Mouse (Mus musculus): Measurements from ENCODE around the gene Cox14.
"Not testable (repeated sequence)": the region's sequence is repeated elsewhere in the genome, so short reads cannot be mapped to it uniquely, and the experiment has no call there.

The Cox14 gene

DNA sequence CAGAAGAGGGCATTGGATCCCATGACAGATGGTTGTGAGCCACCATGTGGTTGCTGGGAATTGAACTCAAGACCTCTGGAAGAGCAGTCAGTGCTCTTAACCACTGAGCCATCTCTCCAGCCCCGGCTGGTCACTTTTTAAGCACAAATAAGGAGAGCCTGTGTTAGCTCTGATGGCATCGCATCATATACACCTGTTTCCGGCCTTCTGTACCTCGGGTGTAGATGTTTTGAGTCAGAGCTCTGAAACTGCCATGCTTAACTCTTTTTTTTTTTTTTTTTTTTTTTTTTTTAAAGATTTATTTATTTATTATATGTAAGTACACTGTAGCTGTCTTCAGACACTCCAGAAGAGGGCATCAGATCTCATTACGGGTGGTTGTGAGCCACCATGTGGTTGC is 1.6 kb downstream of the Cox14 start:
- not testable (repeated sequence) for DNase-seq (ENCODE audit: low read depth, low spot score)

DNA sequence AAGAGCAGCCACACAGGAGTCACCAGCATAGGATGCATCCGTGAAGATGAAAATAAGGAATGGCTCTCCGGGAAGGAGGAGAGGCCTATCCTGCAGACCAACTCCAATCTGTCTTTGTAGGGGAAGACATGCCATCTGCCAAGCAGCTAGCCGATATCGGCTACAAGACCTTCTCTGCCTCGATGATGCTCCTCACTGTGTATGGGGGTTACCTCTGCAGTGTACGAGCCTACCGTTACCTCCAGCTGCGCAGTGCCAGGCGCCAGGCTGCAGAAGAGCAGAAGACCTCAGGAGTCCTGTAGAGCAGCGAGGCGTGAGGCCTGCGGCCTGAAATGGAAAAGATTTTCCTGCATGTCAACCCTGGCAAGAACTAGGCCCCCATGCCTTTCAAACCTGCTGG is 2.1 kb downstream of the Cox14 start:
- DNase-seq (ENCODE audit: low read depth, low spot score): no peak

DNA sequence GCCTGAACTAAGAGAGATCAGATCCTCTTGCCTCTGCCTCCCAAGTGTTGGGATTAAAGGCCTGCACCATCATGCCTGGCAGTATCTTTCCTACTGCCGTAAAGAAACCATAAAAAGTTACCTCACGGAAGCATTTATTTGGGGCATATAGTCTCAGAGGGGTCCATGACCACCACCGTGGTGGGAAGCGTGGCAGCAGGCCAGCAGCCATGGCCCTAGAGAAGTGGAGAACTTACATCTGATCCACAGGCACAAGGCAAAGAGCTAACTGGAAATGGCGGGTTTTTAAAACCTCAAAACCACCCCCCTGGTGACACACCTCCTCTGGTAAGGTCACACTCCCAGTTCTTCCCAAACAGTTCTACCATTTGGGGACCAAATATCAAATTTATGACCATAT is 2.8 kb downstream of the Cox14 start:
- no peak for DNase-seq (ENCODE audit: low read depth, low spot score)

DNA sequence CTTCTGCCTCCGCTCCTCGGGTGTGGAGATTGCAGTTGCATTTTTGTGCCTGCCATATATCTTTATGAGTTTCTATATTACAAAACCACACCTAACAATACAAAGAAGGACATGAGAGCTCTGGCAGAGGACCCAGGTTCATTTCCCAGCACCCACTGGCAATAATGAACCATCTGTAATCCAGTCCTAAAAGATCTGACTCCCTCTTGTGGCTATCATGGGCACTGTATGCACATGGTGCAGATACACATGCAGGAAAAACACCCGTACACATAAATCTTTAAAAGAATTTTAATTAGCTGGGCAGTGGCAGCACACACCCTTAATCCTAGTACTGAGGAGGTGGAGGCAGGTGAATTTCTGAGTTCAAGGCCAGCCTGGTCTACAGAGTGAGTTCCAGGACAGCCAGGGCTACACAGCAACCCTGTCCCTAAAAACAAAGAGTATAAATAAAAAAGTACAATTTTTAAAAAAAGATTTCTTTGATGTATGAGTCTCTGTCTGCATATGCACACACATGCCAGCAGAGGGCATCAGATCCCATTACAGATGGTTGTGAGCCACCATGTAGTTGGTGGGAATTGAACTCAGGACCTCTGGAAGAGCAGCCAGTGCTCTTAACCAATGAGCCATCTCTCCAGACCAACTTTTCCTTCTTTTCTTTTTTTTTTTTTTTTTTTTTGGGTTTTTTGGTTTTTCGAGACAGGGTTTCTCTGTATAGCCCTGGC is 3.8 kb downstream of the Cox14 start:
- peak; percentile 59 for DNase-seq (ENCODE audit: low read depth, low spot score)

DNA sequence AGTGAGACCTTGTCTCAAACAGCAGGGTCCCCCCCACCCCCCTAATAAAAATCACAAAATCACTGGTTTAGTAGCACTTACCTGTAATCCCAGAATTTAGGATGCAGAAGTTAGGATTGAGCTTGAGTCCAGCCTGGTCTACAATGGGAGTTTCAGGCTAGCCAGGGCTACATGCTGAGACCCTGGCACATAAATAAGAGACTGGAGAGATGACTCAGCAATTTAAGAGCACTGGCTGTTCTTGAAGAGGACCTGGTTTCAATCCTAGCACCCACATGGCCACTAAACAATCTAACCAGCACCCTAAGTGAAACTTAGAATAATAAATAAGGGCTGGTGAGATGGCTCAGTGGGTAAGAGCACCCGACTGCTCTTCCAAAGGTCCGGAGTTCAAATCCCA is 5.7 kb downstream of the Cox14 start:
- no peak for DNase-seq (ENCODE audit: low read depth, low spot score)

DNA sequence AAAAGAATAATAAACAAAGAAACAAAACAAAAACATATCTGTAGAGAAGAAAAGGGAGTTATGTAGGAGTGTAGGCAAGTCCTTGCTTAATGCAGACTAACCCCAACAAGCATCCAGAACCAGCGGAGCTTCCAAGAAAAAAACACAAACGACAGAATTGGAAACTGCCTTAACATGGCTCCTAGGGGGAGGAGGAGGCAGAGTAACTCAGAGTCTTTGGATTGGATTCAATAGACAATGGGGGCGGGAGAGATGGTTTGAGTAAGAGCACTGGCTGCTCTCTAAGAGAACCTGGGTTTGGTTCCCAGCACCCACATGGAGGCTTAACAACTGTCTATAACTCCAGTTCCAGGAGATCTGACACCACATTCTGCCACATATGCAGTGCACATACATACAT is 6.3 kb downstream of the Cox14 start:
- no peak for DNase-seq (ENCODE audit: low read depth, low spot score)

DNA sequence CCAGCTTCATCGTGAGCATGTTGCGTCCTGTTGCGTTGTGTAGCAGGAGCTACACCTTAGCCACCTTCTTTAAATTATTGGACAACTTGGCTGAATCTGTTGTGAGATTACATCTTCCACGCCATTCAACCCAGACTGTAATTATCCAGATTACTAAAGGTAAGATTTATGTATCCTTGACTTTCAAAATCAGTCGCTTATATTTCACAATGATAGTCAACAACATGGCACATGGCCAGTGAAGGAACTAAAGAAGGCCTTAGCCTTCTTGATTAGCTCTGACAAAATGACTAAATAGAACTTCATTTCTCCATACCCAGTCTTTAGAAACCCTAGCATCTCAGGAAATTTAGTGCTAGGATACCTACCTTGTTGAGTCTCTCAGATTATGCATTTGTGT is 7.8 kb downstream of the Cox14 start:
- no peak for DNase-seq (ENCODE audit: low read depth, low spot score)

DNA sequence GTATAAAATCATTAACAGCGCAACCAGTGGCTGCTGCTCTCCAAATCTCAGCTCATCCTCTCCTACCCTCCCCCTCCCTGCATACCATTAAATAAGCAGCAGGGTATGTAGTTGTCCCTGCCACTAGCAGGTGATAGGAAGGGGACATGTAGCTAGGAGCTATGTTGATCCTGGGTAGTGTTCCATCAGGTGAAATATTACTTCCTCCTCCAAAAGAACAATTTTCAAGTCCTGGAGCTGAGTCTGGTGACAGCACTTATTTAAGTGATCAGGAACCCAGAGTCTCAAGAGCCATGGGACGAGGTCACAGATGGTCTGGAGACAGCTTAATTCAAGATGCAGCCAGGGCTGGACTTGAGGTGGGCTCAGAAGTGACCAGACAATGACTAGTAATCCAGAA is 10.2 kb downstream of the Cox14 start:
- no peak for DNase-seq (ENCODE audit: low read depth, low spot score)

DNA sequence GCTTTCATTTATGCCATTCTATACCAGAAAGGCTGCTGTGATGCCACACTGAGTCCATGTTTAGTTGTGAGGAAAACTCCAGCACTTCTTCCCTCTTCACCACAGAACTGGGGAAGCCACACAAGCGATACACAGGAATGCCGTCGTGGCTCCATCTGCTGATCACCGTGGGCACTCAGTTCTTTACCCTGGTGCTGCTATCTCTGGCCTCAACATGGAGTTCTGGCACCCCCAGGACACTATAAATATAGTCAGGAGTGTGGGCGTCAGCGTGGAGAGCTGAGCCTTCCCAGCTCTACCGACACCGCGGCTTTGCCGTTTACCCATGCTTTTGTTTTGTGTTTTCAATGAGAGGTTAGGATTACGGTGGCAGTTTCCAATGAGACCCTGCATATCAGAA is 11.3 kb downstream of the Cox14 start:
- DNase-seq (ENCODE audit: low read depth, low spot score): no peak

DNA sequence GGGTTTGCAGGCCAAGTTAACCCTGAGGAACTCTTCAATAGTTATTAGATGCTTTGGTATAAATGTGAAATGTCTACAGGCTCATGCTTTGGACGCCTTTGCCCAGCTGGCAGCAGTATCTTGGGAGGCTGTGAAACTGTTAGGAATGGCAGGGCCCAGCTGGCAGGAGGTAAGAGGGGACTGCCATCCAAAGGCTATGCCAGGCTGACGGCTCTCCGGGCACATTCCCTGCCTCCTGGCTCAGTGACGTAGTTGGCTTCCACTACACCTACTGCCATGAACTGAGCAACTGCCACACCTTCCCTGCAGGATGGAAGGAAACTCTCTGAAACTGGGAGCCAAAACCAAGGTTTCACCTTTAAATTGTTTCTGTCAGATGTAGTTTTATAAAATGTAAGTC is 14.8 kb downstream of the Cox14 start:
- DNase-seq (ENCODE audit: low read depth, low spot score): no peak

DNA sequence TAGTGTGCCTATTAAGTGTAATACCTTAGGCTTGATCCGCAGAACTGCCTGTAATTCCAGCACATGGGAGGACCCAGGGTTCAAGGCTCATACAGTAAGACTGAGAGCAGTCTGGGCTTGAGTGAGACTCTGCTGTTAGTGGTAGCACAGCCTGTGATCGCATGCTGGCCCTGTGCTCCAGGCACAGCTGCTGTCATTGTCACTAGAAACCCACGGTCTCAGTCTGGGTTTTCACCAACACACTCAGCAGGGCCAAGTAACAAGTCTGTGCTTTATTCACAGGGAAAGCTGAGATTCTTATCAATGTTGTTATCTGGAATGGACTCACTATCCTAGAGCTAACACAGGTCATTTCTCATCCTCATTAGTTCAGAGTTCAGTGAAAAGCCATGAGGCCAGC is 28.8 kb downstream of the Cox14 start:
- DNase-seq (ENCODE audit: low read depth, low spot score): no peak

DNA sequence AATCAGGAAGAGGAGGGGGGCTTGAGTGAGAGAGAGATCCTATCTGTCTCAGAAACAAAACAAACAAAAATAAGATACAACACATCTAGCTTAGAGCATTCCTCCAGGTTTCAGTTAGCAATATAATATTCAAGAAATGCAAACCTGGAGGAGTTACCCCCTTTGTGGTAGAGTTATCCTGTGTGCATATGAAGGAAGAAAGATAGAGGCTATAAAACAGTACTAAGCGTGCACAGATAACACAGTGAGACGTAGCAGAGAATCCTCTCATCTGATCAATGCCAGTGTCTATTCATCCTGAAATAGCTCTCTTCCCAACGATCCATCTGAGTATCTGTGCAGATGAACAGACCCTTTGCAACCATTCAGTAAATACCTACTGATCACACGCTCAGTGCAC is 42.0 kb downstream of the Cox14 start:
- no peak for DNase-seq (ENCODE audit: low read depth, low spot score)

DNA sequence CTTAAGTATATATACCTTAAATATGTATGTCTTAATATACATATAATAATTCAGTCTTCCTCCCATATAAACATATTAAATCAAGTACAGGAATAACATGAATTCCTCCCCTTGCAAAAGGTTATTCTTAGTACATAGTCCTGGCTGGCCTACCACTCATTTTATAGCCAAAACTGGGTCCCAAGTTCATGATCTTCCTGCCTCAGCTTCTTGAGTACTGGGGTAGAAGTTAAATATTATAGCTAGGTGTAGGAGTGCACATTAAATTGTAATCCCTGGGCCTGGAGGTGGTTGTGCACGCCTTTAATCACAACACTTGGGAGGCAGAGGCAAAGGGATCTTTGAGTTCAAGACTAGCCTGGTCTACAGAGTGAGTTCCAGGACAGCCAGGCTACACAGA is 43.3 kb downstream of the Cox14 start:
- no peak for DNase-seq (ENCODE audit: low read depth, low spot score)

DNA sequence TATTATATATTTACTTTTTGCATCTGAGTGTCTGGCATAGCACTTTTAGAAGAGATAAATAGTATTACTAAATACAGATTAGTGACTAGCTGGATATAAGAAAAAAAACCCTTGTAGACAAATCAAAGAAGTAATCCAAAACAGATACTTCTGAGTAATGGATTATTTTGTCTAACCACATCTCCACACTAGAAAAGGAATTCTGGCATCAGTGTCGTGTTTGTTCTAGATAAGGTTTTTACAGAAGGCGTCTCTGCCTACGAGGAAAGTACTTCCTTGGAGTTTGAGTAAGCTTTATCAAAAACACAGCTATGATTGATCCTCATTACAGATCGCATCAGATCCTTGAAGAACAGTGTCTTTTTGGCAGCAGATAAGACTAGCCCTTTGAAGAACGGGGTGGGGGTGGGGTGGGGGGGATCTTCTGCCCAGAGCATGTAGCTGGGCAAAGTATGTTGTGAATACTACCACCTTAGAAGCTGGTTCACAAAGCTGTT is 45.6 kb downstream of the Cox14 start:
- no peak for DNase-seq (ENCODE audit: low read depth, low spot score)

DNA sequence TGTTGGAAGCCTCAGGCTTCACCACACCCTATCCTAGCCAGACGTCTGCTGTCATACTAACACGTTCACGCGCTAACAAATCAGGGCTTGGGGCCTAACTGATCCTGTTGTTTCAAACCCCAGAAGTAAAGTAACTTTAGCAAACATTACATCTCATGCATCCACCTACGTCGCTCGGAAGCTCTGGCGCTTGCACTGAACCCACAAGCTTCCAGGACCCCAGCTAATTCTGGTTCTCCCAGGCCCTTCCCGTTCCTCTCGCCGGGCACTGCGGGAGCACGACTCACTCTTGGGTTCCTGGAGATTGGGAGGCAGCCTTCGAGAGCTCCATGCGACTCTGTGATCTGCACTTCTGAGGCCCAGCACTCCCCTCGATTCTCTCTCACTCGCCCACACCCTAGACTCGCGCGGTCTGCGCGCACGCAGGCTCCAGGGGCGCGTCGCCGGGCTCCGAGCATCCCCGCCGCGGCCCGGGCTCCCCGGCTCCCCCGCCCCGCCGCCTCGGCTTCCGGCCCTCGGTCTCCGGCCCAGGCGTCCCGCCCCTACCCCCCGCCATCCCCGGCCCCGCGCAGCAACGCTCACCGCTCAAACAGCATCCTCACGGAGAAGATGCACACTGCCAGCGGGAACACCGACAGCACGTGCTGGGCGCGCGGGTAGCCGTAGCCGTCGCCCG is 46.3 kb downstream of the Cox14 start:
- peak; percentile 46 for DNase-seq (ENCODE audit: low read depth, low spot score)

DNA sequence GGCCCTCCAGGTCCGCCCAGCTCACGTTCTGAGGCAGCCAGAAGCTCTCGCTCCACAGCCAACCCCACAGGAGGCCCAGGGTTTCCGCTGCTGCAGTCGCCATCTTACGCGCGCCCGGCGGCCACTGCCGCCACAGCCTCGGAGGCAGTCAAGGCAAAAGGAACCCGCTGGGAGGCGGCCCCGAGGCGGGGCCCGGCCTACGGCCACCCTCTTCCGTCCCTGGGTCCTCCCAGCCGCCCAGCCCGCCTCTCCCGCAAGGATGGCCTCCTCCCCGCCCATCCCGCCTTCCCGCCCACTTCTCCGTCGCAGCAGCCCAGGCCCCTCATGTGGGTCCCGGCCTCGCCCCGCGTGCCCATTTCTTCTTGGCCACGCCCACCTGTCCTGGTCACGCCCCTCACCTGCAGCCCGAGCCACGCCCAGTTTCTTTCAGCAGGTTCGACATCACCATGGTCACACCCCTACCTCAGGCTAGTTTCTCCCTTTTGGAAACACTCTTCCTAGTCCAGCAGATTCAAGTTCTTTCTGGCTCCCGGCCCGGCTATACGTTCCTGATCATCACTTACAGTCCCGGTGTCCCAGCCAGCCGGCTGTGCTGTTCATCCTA is 47.0 kb downstream of the Cox14 start:
- peak; percentile 98 for DNase-seq (ENCODE audit: low read depth, low spot score)

DNA sequence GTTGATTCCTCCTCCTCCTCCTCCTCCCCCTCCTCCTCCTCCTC is 47.3 kb downstream of the Cox14 start, which contains the start of gene Cers5:
Gene Cers5 (minus strand): TSS at position 5 of the 44 bp plus-strand sequence.
- DNase-seq (ENCODE audit: low read depth, low spot score): not testable (repeated sequence)

DNA sequence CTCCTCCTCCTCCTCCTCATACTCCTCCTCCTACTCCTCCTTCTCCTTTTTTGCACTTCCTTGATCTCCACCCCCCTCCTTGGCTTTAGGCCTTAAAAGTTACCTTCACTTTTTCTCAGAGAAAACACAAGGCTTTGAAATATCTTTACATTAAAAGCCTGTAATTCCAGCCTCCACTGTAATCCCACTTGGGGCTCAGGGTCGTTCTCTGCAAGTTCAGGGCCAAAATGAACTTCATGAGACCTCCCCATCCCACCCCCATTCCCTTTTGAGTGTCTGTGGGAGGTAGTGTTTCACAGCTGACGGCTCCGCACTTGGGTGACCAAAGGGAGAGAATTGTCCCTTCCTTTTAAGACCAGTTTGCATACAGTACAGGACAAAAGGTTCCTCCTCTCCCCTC is 47.5 kb downstream of the Cox14 start:
- DNase-seq (ENCODE audit: low read depth, low spot score): no peak
